In the genomic region with DNA sequence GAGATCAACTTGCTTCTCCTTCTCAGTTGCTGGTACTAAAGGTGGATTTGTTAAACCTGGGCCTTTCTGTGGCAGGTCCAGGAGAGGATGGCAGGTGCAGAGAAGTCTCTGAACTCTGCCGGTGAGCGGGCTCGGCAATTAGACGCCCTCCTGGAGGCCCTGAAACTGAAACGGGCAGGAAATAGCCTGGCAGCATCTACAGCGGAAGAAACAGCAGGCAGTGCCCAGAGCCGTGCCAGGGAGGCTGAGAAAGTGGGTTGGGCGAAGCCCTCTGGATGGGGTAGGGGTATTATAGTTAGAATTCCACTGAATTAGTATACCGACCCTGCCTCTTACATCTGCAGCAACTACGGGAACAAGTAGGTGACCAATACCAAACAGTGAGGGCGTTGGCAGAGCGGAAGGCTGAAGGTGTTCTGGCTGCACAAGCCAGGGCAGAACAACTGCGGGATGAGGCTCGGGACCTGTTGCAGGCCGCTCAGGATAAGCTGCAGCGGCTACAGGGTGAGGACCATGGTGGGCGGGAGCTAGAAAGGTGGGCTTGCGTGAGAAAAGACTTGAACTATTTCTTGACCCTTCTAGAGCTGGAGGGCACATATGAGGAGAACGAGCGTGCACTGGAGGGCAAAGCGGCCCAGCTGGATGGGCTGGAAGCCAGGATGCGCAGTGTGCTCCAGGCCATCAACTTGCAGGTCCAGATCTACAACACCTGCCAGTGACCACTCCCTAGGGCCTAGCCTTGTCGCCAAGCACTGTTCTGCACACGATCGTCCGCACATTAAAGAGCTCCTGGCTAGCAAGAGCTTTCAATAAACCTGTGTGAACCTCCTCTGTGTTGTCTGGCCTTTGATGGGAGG, we compare ENCODE assay signal across 7 mouse cellular contexts. TPM values are rescaled to one million over a fixed set of nuclear protein-coding genes. Genes with fewer than 3 reads are reported as not detected.
A peak's percentile ranks its signal among the peaks of the same experiment; 100 is the strongest.
DNase-seq lines count a peak whose midpoint lies in the region; ATAC-seq lines count a peak whose summit lies in the region.

No protein-coding gene starts in this region.

- peaks cover 22% of the 10 kb centered on the region for H3K4me1 ChIP-seq in lung, embryonic 15.5 days
- H3K4me1 ChIP-seq in embryonic facial prominence, embryonic 14.5 days (ENCODE audit: control insufficient read depth, insufficient read depth, low read length): peaks cover 9% of the 10 kb centered on the region
- H3K4me1 ChIP-seq in intestine, embryonic 15.5 days (replicated peaks): peaks cover 16% of the 10 kb centered on the region
- H3K4me1 ChIP-seq in neural tube, embryonic 13.5 days (replicated peaks): peaks cover 26% of the 10 kb centered on the region

- no peaks in the 10 kb centered on the region for H3K27me3 ChIP-seq in lung, embryonic 15.5 days
- no peaks in the 10 kb centered on the region for H3K27me3 ChIP-seq in embryonic facial prominence, embryonic 14.5 days (replicated peaks; ENCODE audit: control insufficient read depth, insufficient read depth, low read length)
- H3K27me3 ChIP-seq in intestine, embryonic 15.5 days (replicated peaks): no peaks in the 10 kb centered on the region
- H3K27me3 ChIP-seq in neural tube, embryonic 13.5 days: no peaks in the 10 kb centered on the region

- H3K4me2 ChIP-seq in lung, embryonic 15.5 days: peak overlapping the region; percentile 80
- H3K4me2 ChIP-seq in embryonic facial prominence, embryonic 14.5 days (ENCODE audit: low read depth, low read length): peak overlapping the region; percentile 88
- H3K4me2 ChIP-seq in intestine, embryonic 15.5 days (replicated peaks): peak overlapping the region; percentile 68
- peak overlapping the region; percentile 98 for H3K4me2 ChIP-seq in neural tube, embryonic 13.5 days

- no peaks in the 10 kb centered on the region for H3K9me3 ChIP-seq in lung, embryonic 15.5 days
- no peaks in the 10 kb centered on the region for H3K9me3 ChIP-seq in embryonic facial prominence, embryonic 14.5 days (ENCODE audit: control insufficient read depth, low read length)
- no peaks in the 10 kb centered on the region for H3K9me3 ChIP-seq in intestine, embryonic 15.5 days
- H3K9me3 ChIP-seq in neural tube, embryonic 13.5 days: no peaks in the 10 kb centered on the region

- H3K27ac ChIP-seq in lung, embryonic 15.5 days: peak overlapping the region; percentile 98
- H3K27ac ChIP-seq in embryonic facial prominence, embryonic 14.5 days (replicated peaks; ENCODE audit: low read depth, low read length): peak overlapping the region; percentile 97
- peak overlapping the region; percentile 97 for H3K27ac ChIP-seq in intestine, embryonic 15.5 days
- peak overlapping the region; percentile 98 for H3K27ac ChIP-seq in neural tube, embryonic 13.5 days (replicated peaks)

- DNase-seq in lung, postnatal 10 days: no peak
- DNase-seq in embryonic facial prominence, embryonic 14.5 days (ENCODE audit: low spot score): no peak
- DNase-seq in yolk sac, embryonic 10.5 days (ENCODE audit: low spot score): no peak
- no peak for DNase-seq in layer of hippocampus, postnatal 36 days

- WGBS in lung, embryonic 15.5 days: 58% methylated on average over 26 of the region's 26 CpGs
- whole genome bisulfite sequencing in embryonic facial prominence, embryonic 14.5 days: 66% methylated on average over 26 of the region's 26 CpGs
- WGBS in intestine, embryonic 15.5 days: 64% methylated on average over 26 of the region's 26 CpGs
- WGBS in neural tube, embryonic 13.5 days: 66% methylated on average over 26 of the region's 26 CpGs

- H3K36me3 ChIP-seq in lung, embryonic 15.5 days: peaks cover 75% of the 10 kb centered on the region
- H3K36me3 ChIP-seq in embryonic facial prominence, embryonic 14.5 days (ENCODE audit: control insufficient read depth, insufficient read depth, low read length): peaks cover 77% of the 10 kb centered on the region
- H3K36me3 ChIP-seq in intestine, embryonic 15.5 days: peaks cover 60% of the 10 kb centered on the region
- peaks cover 50% of the 10 kb centered on the region for H3K36me3 ChIP-seq in neural tube, embryonic 13.5 days

- peak overlapping the region; percentile 99 for H3K9ac ChIP-seq in lung, embryonic 15.5 days
- H3K9ac ChIP-seq in embryonic facial prominence, embryonic 14.5 days (ENCODE audit: low read depth, low read length): peak overlapping the region; percentile 96
- peak overlapping the region; percentile 94 for H3K9ac ChIP-seq in intestine, embryonic 15.5 days
- peak overlapping the region; percentile 95 for H3K9ac ChIP-seq in neural tube, embryonic 13.5 days

- peak; percentile 1 for ATAC-seq in lung, embryonic 15.5 days (ENCODE audit: borderline replicate concordance, extremely low read depth, low FRiP score, low TSS enrichment)
- no peak; the same call in 1 of the 2 replicates for ATAC-seq in embryonic facial prominence, embryonic 14.5 days (ENCODE audit: low read depth)
- peak; percentile 18 for ATAC-seq in intestine, embryonic 15.5 days
- peak; percentile 55 for ATAC-seq in neural tube, embryonic 13.5 days (ENCODE audit: low read depth)

- H3K4me3 ChIP-seq in lung, embryonic 15.5 days: peak overlapping the region; percentile 99
- H3K4me3 ChIP-seq in embryonic facial prominence, embryonic 14.5 days (ENCODE audit: low read depth, low read length): peak overlapping the region; percentile 79
- peak overlapping the region; percentile 97 for H3K4me3 ChIP-seq in intestine, embryonic 15.5 days (replicated peaks)
- peak overlapping the region; percentile 88 for H3K4me3 ChIP-seq in neural tube, embryonic 13.5 days

RNA-seq across cellular contexts. Expression of gene Usp19, which starts 0.5 kb away (rescaled TPM):
- 61.9 and 68.5 TPM in 2 replicates for polyA plus RNA-seq in lung, embryonic 15.5 days (2015; fragmentation: Nextera tagmentation; extraction: Ambion mirVana)
- 57.6 and 57.8 TPM in 2 replicates for polyA plus RNA-seq in embryonic facial prominence, embryonic 14.5 days (2014; fragmentation: Nextera tagmentation; extraction: Ambion mirVana)
- 49.5 and 52.4 TPM in 2 replicates for polyA plus RNA-seq in intestine, embryonic 15.5 days (2015; fragmentation: Nextera tagmentation; extraction: Ambion mirVana)
- 68.3 and 80.2 TPM in 2 replicates for polyA plus RNA-seq in neural tube, embryonic 13.5 days (2015; fragmentation: Nextera tagmentation; extraction: Ambion mirVana)
- total RNA-seq in layer of hippocampus, postnatal 36 days (2021): 100 to 1,000 TPM; 140 to 165 TPM

RNA-seq across cellular contexts. Expression of gene Lamb2, which starts 10.4 kb away (rescaled TPM):
- 66.9 and 74.4 TPM in 2 replicates for polyA plus RNA-seq in lung, embryonic 15.5 days (2015; fragmentation: Nextera tagmentation; extraction: Ambion mirVana)
- 63.8 and 67.2 TPM in 2 replicates for polyA plus RNA-seq in embryonic facial prominence, embryonic 14.5 days (2014; fragmentation: Nextera tagmentation; extraction: Ambion mirVana)
- polyA plus RNA-seq in intestine, embryonic 15.5 days (2015; fragmentation: Nextera tagmentation; extraction: Ambion mirVana): 29.5 and 35.0 TPM in 2 replicates
- 20.9 and 21.6 TPM in 2 replicates for polyA plus RNA-seq in neural tube, embryonic 13.5 days (2015; fragmentation: Nextera tagmentation; extraction: Ambion mirVana)
- 10 to 100 TPM; 25.1 to 34.4 TPM for total RNA-seq in layer of hippocampus, postnatal 36 days (2021)

RNA-seq across cellular contexts. Expression of gene Qars, which starts 17.6 kb away (rescaled TPM):
- polyA plus RNA-seq in lung, embryonic 15.5 days (2015; fragmentation: Nextera tagmentation; extraction: Ambion mirVana): 89.4 and 108 TPM in 2 replicates
- polyA plus RNA-seq in embryonic facial prominence, embryonic 14.5 days (2014; fragmentation: Nextera tagmentation; extraction: Ambion mirVana): 97.2 and 116 TPM in 2 replicates
- 105 and 106 TPM in 2 replicates for polyA plus RNA-seq in intestine, embryonic 15.5 days (2015; fragmentation: Nextera tagmentation; extraction: Ambion mirVana)
- 69.1 and 80.0 TPM in 2 replicates for polyA plus RNA-seq in neural tube, embryonic 13.5 days (2015; fragmentation: Nextera tagmentation; extraction: Ambion mirVana)
- total RNA-seq in layer of hippocampus, postnatal 36 days (2021): 10 to 100 TPM; 72.1 to 88.7 TPM

RNA-seq across cellular contexts. Expression of gene Qrich1, which starts 26.7 kb away (rescaled TPM):
- 115 and 120 TPM in 2 replicates for polyA plus RNA-seq in lung, embryonic 15.5 days (2015; fragmentation: Nextera tagmentation; extraction: Ambion mirVana)
- polyA plus RNA-seq in embryonic facial prominence, embryonic 14.5 days (2014; fragmentation: Nextera tagmentation; extraction: Ambion mirVana): 110 and 126 TPM in 2 replicates
- polyA plus RNA-seq in intestine, embryonic 15.5 days (2015; fragmentation: Nextera tagmentation; extraction: Ambion mirVana): 93.1 and 102 TPM in 2 replicates
- 134 TPM in 2 replicates for polyA plus RNA-seq in neural tube, embryonic 13.5 days (2015; fragmentation: Nextera tagmentation; extraction: Ambion mirVana)
- total RNA-seq in layer of hippocampus, postnatal 36 days (2021): 100 to 1,000 TPM; 139 to 141 TPM

RNA-seq across cellular contexts. Expression of gene Klhdc8b, which starts 28.5 kb away (rescaled TPM):
- polyA plus RNA-seq in lung, embryonic 15.5 days (2015; fragmentation: Nextera tagmentation; extraction: Ambion mirVana): 67.2 and 75.3 TPM in 2 replicates
- polyA plus RNA-seq in embryonic facial prominence, embryonic 14.5 days (2014; fragmentation: Nextera tagmentation; extraction: Ambion mirVana): 23.7 and 27.6 TPM in 2 replicates
- polyA plus RNA-seq in intestine, embryonic 15.5 days (2015; fragmentation: Nextera tagmentation; extraction: Ambion mirVana): 48.7 and 54.2 TPM in 2 replicates
- polyA plus RNA-seq in neural tube, embryonic 13.5 days (2015; fragmentation: Nextera tagmentation; extraction: Ambion mirVana): 68.4 and 86.4 TPM in 2 replicates
- 10 to 100 TPM; 16.6 to 18.1 TPM for total RNA-seq in layer of hippocampus, postnatal 36 days (2021)
